Mouse (Mus musculus): ENCODE results near the gene Csnk2a2. TPM values are rescaled to one million over a fixed set of nuclear protein-coding genes. Genes with fewer than 3 reads are reported as not detected.
A peak's percentile ranks its signal among the peaks of the same experiment; 100 is the strongest.

Gene Csnk2a2
- polyA plus RNA-seq, 1 experiment from 2014 or later: 7.1 TPM

DNA sequence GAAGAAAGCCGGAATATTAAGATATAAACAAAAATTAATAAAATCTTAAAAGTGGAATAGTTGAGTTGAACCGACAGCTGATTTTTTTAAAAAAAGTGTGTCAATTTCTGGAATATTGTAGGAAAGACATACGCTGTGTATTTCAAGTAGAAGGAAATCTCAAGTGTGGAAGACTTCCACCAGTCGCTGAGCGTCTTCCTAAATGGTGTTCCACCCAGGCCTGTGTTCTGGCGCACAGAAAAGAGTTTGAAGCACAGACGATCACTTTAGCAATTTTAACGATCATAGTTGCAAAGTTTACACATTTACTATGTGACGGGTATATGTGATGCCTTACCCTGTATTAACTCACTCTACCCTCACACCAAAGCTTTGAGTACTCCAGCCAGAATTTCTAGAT lies 54.4 kb downstream of the Csnk2a2 start:
- H3K4me3 ChIP-seq: peak overlapping the region; percentile 95
- peak overlapping the region; percentile 93 for H3K4me2 ChIP-seq
- no peak for ATAC-seq (ENCODE audit: extremely low read depth, insufficient number of reproducible peaks, low FRiP score, low TSS enrichment)
- no peaks in the 10 kb centered on the region for H3K9me3 ChIP-seq
- H3K36me3 ChIP-seq: no peaks in the 10 kb centered on the region
- H3K27ac ChIP-seq (replicated peaks): no peak overlapping the region; the same call in 1 of the 2 replicates
- H3K9ac ChIP-seq: no peak overlapping the region
- 95% methylated on average over 9 of the region's 9 CpGs for WGBS
- H3K27me3 ChIP-seq (replicated peaks): no peaks in the 10 kb centered on the region
- peaks cover 38% of the 10 kb centered on the region for H3K4me1 ChIP-seq

DNA sequence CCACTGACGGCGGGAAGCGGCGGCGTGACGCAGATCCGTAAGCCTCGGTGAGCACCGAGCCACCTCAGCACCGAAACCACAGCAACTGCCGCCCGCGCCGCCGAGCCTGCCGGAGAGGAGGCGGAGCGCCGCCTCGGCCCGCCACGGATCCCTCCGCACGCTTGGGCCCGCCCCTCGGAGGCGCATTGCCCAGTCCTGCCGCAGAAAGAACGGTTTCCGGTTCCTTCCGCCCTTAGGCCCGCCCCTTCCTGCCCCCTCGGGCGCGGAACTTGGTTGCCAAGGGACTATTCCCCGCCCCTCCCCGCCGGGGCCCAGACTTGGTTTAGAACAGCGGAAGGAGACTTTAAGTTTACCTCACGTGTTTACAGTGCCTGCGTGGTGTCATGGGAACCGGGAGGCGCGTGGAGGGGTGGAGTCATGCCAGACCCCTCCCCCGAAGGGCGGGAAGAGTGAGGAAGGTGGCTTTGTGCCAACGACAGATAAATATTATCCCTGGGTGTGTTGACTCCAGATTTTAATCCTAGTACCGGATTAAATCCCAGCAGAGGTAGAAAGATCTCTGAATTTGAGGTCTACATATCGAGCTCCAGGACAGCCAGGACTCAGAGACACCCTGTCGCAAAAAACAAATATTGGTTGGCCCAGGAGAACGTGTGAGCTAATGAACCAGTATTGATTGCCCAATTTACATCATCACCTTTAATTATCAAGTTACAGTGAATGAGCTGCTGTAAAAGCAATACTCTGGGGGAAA lies 55.0 kb downstream of the Csnk2a2 start, which contains the start of gene Cfap20:
Gene Cfap20, minus strand, starts transcription at position 184 of the 754 bp plus-strand sequence.
- Histone ChIP-seq H3K27ac (replicated peaks) (peak within 1 kb of the TSS; percentile 96), H3K27me3 (replicated peaks) (no peaks in the 10 kb centered on the region), H3K4me1 (peaks cover 44% of the 10 kb centered on the region), H3K9ac (peak within 1 kb of the TSS; percentile 98), H3K36me3 (no peaks in the 10 kb centered on the region), H3K4me2 (peak within 1 kb of the TSS; percentile 93), H3K9me3 (no peaks in the 10 kb centered on the region), H3K4me3 (peak within 1 kb of the TSS; percentile 95)
- ATAC-seq (ENCODE audit: extremely low read depth, insufficient number of reproducible peaks, low FRiP score, low TSS enrichment): peak; percentile 96
- 1% methylated on average over 45 of the region's 51 CpGs for WGBS

DNA sequence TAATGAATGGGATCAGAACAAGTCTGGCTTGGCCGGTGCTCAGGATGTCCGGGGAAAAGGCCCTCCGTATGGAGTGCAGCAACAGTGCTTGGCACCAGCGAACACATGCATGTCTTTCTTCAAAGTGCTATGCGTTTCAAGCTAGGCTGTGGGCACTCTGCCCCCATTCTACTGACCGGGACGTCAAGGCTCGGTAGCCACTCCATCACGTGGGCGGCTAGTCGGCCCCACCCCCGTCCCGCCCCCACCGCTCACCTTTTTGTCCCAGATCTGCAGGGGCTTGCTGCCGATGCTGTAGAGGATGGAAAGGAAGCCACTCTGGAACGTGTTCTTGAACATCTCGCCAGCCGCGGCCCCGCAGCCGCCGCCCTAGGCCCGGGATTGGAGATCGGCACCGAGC lies 55.6 kb downstream of the Csnk2a2 start:
- WGBS: under 1% methylated on average over 25 of the region's 25 CpGs
- ATAC-seq (ENCODE audit: extremely low read depth, insufficient number of reproducible peaks, low FRiP score, low TSS enrichment): peak; percentile 40

DNA sequence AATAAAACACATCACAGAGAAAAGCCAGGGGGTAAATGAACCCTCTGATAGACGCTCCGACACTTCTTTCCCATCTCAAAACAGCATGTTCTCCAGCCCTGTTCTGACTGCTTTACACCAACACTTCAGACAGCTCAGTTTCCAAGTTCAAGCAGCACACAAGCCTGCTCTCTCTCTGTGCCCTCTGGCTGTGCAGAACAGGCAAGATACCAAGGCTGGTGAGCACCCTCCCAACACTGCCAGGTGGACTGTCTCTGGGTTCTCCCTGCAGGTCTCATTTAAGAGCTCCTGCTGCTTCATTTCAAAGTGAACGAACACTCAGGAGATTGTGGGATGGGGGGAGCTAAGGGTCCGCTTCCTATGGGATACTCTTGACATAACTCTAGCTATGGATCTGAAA lies 56.7 kb downstream of the Csnk2a2 start:
- H3K9ac ChIP-seq: peak overlapping the region; percentile 98
- ATAC-seq (ENCODE audit: extremely low read depth, insufficient number of reproducible peaks, low FRiP score, low TSS enrichment): no peak
- H3K4me3 ChIP-seq: peak overlapping the region; percentile 95
- H3K27ac ChIP-seq (replicated peaks): peak overlapping the region; percentile 96
- H3K4me2 ChIP-seq: peak overlapping the region; percentile 93
- WGBS: 47% methylated on average over 4 of the region's 4 CpGs
- H3K36me3 ChIP-seq: no peaks in the 10 kb centered on the region
- H3K4me1 ChIP-seq: peaks cover 62% of the 10 kb centered on the region
- H3K27me3 ChIP-seq (replicated peaks): no peaks in the 10 kb centered on the region
- H3K9me3 ChIP-seq: no peaks in the 10 kb centered on the region

More for the DNA sequence above, 55.6 kb downstream of the Csnk2a2 start:
- no peaks in the 10 kb centered on the region for H3K27me3 ChIP-seq (replicated peaks)
- peak overlapping the region; percentile 96 for H3K27ac ChIP-seq (replicated peaks)
- H3K4me1 ChIP-seq: peaks cover 51% of the 10 kb centered on the region
- H3K9ac ChIP-seq: peak overlapping the region; percentile 98
- H3K4me2 ChIP-seq: peak overlapping the region; percentile 93
- H3K9me3 ChIP-seq: no peaks in the 10 kb centered on the region
- peak overlapping the region; percentile 95 for H3K4me3 ChIP-seq
- no peaks in the 10 kb centered on the region for H3K36me3 ChIP-seq

DNA sequence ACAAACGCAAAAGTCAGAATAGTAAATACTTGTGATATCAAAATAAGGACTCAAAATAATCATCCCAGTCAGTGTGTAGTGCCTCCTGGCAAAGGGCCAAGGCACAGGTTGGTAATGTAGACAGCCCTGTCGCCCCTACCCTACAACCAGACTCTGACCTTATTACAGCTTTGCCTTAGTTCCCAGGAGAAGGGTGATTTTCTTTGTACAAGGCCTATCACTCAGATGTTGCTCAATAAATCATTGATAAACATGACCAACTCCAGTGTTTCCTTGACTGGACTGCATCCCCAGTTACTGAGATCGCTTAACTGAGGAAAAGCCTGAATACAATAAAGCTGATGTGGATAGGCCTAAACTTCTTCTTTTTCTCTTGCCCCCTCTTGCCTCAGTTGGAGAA lies 57.4 kb downstream of the Csnk2a2 start:
- H3K4me2 ChIP-seq: peak overlapping the region; percentile 93
- H3K9me3 ChIP-seq: no peaks in the 10 kb centered on the region
- no peak for ATAC-seq (ENCODE audit: extremely low read depth, insufficient number of reproducible peaks, low FRiP score, low TSS enrichment)
- WGBS: 52% methylated on average over 3 of the region's 3 CpGs
- peak overlapping the region; percentile 95 for H3K4me3 ChIP-seq
- peaks cover 66% of the 10 kb centered on the region for H3K4me1 ChIP-seq
- H3K36me3 ChIP-seq: no peaks in the 10 kb centered on the region
- H3K9ac ChIP-seq: peak overlapping the region; percentile 98
- no peaks in the 10 kb centered on the region for H3K27me3 ChIP-seq (replicated peaks)
- peak overlapping the region; percentile 96 for H3K27ac ChIP-seq (replicated peaks)

DNA sequence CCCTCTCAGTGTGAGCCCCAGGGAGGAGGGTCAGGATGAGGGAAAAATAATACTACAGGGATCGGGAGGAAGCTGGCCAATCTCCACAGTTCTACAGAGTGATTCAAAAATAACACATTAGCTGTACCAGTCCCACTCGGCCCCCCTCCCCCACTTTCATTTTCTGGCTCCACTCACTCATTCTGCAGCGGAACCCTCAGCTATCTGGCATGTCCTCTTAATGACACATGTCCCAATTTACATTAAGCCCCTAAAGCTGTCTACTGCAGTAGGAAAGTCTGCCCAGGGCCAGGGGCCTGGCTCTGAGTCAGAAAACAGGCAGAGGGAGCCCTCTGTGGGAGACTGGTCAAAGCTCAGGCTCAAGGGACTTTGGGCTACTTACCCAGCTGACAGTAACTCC lies 59.9 kb downstream of the Csnk2a2 start:
- H3K4me1 ChIP-seq: peaks cover 87% of the 10 kb centered on the region
- ATAC-seq (ENCODE audit: extremely low read depth, insufficient number of reproducible peaks, low FRiP score, low TSS enrichment): 0 out of 2 replicates have a peak, but pooled peaks have one; percentile 1
- H3K36me3 ChIP-seq: no peaks in the 10 kb centered on the region
- WGBS: 10% methylated on average over 3 of the region's 3 CpGs
- peak overlapping the region; percentile 78 for H3K9ac ChIP-seq
- H3K27ac ChIP-seq (replicated peaks): peak overlapping the region; percentile 100
- H3K4me3 ChIP-seq: peak overlapping the region; percentile 25; the same call in 1 of the 2 replicates
- no peaks in the 10 kb centered on the region for H3K9me3 ChIP-seq
- peak overlapping the region; percentile 59 for H3K4me2 ChIP-seq
- H3K27me3 ChIP-seq (replicated peaks): no peaks in the 10 kb centered on the region

DNA sequence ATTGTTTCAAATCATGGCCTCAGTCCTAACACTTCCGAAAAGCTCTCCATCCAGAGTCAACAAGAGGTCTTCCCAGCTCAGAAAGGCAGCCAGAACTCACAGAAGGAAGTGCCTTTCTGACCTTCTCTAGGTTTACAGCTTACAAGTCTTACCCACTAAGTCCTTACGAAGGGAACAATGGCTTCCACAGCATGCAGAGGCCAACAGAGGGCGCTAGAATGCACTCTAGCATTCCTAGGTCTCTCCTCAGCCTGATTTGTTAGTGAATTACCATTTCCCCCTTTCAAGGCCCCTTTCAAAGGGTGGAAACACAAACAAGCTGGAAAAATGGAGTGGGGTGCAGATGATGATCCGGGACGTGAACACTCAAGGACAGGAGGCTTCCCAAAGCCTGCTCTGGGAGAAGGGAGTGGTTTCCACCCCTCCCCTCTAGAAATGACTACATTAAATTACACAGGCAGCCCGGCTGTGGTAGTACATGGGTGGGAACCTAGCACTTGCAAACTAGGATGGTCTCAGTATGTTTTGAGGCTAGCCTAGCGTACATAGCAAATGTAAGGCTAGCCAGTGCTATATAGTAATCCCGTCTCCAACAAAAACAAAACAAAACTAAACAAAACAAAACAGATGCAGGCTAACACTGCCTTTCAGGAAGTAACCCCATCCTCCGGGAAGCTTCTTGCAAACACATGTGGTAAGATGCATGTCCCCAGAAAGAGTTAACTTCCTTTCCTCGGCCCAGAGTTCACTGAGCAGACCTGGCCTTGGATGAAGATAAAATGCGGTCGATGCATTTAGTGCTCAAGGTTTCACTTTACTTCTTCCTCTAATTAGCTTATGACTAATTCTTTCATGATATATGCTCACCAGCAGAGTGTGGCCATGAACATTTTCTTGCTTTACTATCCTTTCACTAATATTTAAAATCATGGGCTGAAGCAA lies 62.0 kb downstream of the Csnk2a2 start:
- ATAC-seq (ENCODE audit: extremely low read depth, insufficient number of reproducible peaks, low FRiP score, low TSS enrichment): no peak
- Histone ChIP-seq H3K4me1 (peaks cover 87% of the 10 kb centered on the region), H3K9ac (peak overlapping the region; percentile 78), H3K4me2 (peak overlapping the region; percentile 66), H3K27me3 (replicated peaks) (no peaks in the 10 kb centered on the region), H3K9me3 (no peaks in the 10 kb centered on the region), H3K4me3 (peak overlapping the region; percentile 34), H3K27ac (replicated peaks) (peak overlapping the region; percentile 100), H3K36me3 (peaks cover 15% of the 10 kb centered on the region)
- 17% methylated on average over 12 of the region's 12 CpGs for WGBS

DNA sequence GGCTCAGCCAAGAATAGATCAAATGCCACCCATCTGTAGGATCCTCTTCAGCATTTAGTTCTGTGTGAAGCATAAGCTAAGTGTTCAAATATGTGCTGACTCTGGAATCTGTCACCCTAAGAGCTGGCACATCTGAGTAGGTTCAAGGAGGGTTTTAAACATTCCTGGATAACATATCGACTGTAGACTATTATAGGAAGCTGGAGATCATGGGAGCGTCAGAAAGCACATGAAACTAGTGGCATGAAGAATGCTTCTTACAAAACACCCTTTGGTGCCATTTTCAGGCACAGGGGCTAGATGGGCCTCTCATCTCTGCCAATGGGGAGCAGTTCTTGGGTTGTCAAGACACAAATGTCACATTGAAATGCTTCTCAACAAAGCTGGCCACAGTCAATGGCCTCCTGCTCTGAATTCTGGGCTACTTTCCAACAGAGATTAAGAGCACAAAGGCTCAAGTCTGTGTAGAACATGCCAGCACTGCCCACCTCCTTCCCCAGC lies 63.0 kb downstream of the Csnk2a2 start:
- peaks cover 77% of the 10 kb centered on the region for H3K4me1 ChIP-seq
- H3K4me3 ChIP-seq: peak overlapping the region; percentile 34; the same call in 1 of the 2 replicates
- H3K9me3 ChIP-seq: no peaks in the 10 kb centered on the region
- H3K27ac ChIP-seq (replicated peaks): peak overlapping the region; percentile 100
- 17% methylated on average over 2 of the region's 2 CpGs for WGBS
- no peaks in the 10 kb centered on the region for H3K27me3 ChIP-seq (replicated peaks)
- H3K9ac ChIP-seq: peak overlapping the region; percentile 78
- ATAC-seq (ENCODE audit: extremely low read depth, insufficient number of reproducible peaks, low FRiP score, low TSS enrichment): peak; percentile 45; the same call in 1 of the 2 replicates
- H3K36me3 ChIP-seq: peaks cover 26% of the 10 kb centered on the region
- peak overlapping the region; percentile 66 for H3K4me2 ChIP-seq

DNA sequence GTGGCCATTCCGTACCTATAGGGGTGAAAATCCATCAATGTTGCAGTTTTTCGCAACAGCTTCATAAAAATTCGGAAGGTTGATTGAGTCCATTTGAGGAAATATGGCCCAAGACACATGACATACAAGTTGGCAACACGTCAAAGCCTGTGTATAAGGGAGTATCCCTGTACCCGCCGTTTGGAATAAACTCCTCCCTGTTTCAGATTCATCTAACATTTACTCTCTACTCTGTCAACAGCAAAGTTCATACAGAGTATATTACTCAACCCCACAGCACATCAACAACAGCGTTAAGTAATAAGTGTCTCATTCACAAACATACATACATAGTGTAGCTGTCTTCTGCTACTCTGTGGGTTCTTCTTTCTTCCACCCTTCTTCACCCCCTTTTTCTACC lies 65.2 kb downstream of the Csnk2a2 start:
- peak overlapping the region; percentile 73 for H3K27ac ChIP-seq (replicated peaks)
- ATAC-seq (ENCODE audit: extremely low read depth, insufficient number of reproducible peaks, low FRiP score, low TSS enrichment): no peak
- no peak overlapping the region for H3K9ac ChIP-seq
- H3K4me1 ChIP-seq: peaks cover 56% of the 10 kb centered on the region
- no peak overlapping the region for H3K4me2 ChIP-seq
- H3K4me3 ChIP-seq: no peak overlapping the region
- WGBS: 79% methylated on average over 7 of the region's 7 CpGs
- peaks cover 47% of the 10 kb centered on the region for H3K36me3 ChIP-seq
- no peaks in the 10 kb centered on the region for H3K27me3 ChIP-seq (replicated peaks)
- no peaks in the 10 kb centered on the region for H3K9me3 ChIP-seq

DNA sequence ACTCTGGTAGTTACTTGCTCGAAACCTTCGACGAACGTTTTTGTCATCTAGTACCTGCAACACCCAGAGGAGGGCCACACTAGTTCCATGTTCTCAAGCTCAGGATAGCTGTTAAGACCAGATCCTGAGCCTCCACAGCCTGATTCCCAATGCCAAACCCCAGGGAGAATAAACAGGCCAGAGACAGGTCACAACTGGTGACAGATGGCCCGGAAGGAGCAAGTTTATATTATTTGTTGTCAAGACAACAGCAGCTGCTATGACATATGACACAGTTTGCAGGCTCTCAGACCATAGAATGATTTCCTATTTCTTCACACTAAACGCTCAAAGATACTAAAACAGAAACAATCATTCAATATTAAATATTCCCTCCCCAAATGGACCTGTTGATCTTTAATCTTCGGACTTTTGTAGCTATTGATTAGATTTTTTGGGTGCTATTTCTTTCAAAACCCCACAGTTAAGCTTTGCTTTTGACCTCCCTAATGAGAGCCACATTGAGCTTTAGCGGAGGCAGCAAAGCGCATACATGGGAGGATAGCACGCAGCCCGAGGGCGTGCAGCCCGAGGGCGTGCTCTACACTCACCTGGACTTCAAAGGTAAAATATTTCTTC lies 67.5 kb downstream of the Csnk2a2 start:
- no peak overlapping the region for H3K4me3 ChIP-seq
- H3K4me1 ChIP-seq: peaks cover 32% of the 10 kb centered on the region
- H3K9me3 ChIP-seq: no peaks in the 10 kb centered on the region
- peaks cover 60% of the 10 kb centered on the region for H3K36me3 ChIP-seq
- no peaks in the 10 kb centered on the region for H3K27me3 ChIP-seq (replicated peaks)
- WGBS: 91% methylated on average over 14 of the region's 14 CpGs
- H3K9ac ChIP-seq: no peak overlapping the region
- H3K4me2 ChIP-seq: no peak overlapping the region
- no peak overlapping the region for H3K27ac ChIP-seq (replicated peaks)
- ATAC-seq (ENCODE audit: extremely low read depth, insufficient number of reproducible peaks, low FRiP score, low TSS enrichment): no peak

All from heart, embryonic 13.5 days (tissue).